Mouse (Mus musculus): ENCODE data around the gene Cacna2d1.

The Cacna2d1 gene

DNA sequence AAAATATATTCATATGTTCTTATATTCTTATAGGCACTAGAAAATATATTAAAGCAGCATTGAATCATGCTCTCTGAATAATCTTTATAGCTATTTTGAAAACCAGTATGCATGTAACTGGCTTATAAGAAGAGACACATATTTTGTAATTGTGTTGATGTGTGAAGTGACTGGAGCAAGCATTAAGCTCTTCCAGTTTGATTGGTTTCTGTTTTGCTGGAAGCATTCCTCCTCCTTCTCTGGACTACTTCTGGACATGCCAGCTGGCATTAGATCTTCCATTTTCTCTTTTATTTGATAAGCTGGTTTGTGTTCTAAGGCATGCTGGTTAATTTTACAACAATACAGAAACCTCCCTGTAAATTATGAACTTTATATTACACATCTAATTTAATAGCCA, 228.8 kb downstream of the Cacna2d1 start:
- no peak for DNase-seq (ENCODE audit: low read depth)

DNA sequence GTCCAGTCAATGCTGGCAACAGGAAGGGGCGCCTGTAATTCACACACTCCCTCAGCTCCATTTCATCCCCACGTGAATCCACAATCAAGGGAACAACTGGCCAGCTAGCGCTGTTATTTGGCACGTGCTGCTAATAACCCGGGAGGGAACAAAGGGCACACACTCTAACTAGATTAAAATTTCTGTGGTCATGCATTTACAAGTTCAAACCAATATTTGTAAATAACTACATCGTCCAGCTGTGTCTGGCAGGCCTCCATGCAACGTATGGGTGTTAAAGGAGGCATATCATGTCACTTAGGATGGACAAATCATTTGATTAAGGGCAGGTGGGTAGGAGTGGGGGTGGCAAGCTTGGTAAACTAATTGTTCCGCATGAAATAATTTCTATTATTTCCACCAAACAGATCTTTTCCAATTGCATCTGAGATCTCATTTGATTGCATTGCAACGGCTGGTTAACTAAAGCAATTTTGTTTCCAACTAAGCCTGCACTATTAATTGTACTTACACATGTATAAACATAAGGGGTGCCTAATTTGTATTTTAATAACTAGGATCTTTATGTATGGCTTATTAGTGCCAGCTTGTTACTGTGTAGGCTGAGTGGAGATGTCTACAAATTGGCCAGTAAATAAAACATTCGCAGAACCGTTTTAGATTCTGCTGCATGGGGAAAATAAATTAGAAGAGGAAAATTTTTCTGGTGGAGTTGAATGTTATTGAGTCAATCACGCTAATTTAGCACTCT, 231.8 kb downstream of the Cacna2d1 start:
- no peak for DNase-seq (ENCODE audit: low read depth)

DNA sequence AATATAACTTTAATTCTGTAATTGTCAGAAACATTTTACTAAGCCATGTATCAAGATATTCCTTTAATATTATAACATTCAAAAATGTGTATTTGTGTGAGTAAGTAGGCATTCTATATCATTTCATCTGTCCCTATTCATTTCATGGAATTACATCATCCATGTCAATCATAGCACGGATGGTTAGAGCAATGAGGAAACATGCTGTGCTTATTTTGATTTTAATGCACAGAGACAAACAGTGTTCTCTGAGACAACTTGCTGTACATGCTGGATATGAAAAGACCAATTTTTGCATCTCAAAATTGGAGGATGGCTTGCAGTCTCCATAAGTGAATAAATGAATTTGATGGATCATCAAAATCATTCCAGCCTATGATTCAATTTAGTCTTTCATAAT, 232.4 kb downstream of the Cacna2d1 start:
- no peak for DNase-seq (ENCODE audit: low read depth)

DNA sequence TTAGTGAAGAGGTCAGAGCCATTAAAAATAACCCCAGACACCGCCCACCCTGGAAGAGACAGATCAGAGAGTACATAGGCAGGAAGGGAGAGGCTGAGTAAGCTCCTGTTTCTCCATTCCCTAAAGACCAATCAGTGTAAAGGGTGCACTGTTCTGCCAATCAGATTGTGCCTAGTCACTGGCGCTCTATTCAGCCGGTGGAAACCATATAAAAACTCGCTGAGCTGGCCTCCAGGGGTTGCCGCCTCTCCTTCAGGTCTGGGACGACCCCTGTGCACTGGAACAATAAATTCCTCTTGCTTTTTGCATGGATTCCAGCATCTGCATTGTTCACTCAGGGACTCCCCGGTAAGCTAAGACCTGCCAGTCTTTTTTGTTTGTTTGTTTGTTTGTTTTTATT, 246.6 kb downstream of the Cacna2d1 start:
- DNase-seq (ENCODE audit: low read depth): no peak

- peak; percentile 9 for DNase-seq (ENCODE audit: low read depth)
Observed at GRCm38 (mm10) chr5:16184064-16184463, 249.6 kb downstream of the Cacna2d1 start.

DNA sequence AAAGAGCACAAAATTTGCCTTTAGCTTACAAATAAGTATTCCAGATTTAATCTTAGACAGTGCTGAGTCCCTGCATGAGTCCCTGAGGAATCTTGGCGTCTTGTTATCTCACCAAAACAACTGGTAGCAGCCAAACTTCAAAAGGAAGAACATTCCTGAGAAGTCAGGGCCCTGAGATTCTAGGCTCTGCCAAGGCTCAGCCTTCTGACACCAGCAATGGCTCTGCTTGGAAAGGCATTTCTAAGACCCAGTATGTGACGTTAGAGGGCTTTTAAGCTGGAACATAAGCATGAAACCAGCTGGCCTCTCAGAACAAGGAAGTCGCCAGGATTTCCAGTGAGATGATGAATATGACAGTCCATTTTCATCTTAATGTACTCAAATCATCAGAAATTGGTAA, 253.4 kb downstream of the Cacna2d1 start:
- DNase-seq (ENCODE audit: low read depth): no peak

DNA sequence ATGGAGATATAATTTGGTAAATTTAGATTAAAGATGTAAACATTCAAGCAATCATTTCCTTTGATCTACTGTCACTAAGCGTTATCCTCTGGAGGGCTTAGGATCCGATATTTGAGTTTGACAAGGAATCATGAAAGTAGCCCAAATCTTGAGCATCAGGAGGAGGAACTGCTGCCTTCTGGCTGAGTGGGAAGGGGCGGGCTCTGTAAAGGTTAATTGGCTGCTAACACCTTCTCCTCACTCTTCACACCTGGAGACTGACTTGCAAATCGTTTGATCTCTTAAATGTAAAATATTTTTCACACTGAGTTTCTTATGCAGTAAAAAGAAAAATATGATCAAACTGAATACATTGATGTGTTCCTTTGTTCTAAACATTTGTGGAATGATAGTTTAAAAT, 255.4 kb downstream of the Cacna2d1 start:
- no peak for DNase-seq (ENCODE audit: low read depth)

- no peak for DNase-seq (ENCODE audit: low read depth)
Observed at GRCm38 (mm10) chr5:16191165-16191564, 256.7 kb downstream of the Cacna2d1 start.

- DNase-seq (ENCODE audit: low read depth): peak; percentile 48
Observed at GRCm38 (mm10) chr5:16199816-16200215, 265.3 kb downstream of the Cacna2d1 start.

DNA sequence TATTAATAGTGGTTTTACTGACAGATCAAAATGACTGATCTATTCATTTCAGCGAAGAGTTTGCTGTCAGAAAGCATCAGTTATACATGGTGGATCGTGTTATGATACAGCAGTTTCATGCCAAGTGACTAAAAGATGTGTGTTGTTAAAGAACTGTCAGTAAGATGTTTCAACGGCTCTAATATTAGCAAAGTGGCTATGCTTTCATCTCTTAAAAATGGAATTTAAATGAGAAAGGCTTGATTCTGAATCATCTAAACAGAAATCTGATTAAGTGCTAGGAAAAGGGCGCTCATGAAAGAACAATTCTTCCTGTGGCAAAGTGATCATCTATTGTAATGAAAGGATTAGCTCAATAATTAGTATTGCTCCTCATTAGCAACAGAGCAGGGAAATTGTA, 287.5 kb downstream of the Cacna2d1 start:
- DNase-seq (ENCODE audit: low read depth): no peak

DNA sequence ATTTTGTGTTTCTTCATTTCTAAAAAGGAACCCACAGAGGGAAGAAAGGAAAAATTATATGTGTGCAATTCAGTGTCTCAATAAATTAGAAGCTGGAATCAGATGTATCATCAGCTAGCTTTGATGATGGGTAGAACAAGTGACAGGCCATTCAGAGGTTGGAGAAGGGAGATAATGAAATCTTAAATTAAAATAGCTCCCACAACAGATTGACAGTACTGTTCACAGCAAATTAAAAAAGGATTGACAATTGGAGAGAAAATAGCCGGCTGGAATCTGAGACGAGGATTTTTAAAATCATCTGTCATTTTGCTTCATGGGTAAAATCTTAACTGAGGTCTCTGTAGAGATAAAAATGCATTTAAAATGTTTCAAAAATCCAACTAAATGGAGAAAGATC, 290.9 kb downstream of the Cacna2d1 start:
- DNase-seq (ENCODE audit: low read depth): no peak

GRCm38 (mm10) chr5:16229384-16229783, 294.9 kb downstream of the Cacna2d1 start:
- DNase-seq (ENCODE audit: low read depth): no peak

GRCm38 (mm10) chr5:16231477-16231876, 297.0 kb downstream of the Cacna2d1 start:
- no peak for DNase-seq (ENCODE audit: low read depth)

DNA sequence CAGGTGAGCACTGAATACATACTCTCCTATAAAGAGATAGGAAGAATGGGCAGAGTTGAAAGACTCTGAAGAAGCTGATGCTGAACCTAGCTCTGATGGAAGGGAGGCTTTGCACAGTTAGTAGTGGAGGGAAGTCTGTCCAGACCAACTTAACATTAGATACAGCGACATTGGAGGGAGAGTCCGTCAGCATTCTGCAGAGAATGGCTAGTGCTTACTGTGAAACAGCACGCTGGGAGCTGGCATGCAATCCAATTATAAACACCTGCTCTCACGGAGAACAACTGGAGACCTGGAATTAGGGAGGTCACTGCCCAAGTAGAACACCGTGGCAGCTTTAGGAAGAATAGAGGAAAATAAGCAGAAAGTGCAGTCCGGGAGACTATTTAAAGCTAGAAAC, 300.4 kb downstream of the Cacna2d1 start:
- no peak for DNase-seq (ENCODE audit: low read depth)

DNA sequence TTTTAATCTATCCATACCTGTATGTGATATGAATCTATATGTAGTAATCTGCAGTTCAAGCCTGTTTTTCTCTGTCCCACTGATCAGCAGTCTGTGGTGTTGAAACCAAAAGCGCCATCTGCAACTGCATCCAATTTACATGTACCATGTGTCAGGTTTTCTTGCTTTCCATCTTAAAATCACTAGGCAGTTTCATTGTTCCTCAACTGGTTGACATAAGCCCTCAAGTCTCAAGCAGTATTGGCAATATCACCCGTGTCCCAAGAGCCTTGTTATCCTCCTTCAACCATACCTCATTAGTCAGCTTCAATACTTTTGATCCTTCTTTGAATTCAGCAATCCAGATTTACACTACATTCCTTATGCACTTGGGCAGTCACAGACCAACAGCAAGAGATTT, 301.4 kb downstream of the Cacna2d1 start:
- DNase-seq (ENCODE audit: low read depth): no peak

GRCm38 (mm10) chr5:16236608-16237007, 302.1 kb downstream of the Cacna2d1 start:
- no peak for DNase-seq (ENCODE audit: low read depth)

GRCm38 (mm10) chr5:16237972-16238371, 303.5 kb downstream of the Cacna2d1 start:
- DNase-seq (ENCODE audit: low read depth): peak; percentile 10

DNA sequence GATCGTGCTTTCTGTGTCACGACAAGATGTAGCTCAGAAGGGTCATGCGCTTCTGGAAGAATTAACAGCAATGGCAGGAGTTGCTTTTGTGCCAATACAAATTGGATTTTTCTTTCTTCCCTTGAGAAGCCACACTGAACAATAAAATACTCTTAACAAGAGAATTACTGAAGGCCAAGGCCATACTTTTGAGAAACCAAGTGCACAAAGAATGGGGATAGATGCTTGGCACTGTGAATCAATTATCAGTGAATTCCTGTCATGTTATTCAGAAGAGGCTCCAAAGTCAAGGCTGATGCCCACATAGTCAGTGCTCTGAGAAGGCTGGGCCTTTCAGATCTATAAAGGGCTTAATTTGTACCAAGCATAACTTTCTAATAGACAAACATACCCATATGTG, 305.8 kb downstream of the Cacna2d1 start:
- no peak for DNase-seq (ENCODE audit: low read depth)

DNA sequence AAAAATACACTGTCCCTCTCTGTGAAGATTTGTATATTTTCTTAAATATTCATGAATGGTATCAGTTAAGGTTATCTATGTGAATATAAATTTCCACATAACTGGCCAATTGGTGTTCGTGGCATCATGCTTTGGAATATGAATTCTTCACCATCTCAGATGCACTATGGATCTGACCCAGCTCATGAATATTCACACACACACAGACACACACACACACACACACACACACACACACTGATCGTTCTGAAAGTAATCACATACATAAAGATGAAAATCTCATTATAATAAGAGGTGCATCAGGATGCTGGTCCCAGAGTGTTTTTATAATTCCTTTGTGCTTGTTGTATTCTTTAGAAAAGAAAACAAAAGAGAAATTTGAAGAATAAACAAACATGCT, 309.1 kb downstream of the Cacna2d1 start:
- DNase-seq (ENCODE audit: low read depth): no peak

DNA sequence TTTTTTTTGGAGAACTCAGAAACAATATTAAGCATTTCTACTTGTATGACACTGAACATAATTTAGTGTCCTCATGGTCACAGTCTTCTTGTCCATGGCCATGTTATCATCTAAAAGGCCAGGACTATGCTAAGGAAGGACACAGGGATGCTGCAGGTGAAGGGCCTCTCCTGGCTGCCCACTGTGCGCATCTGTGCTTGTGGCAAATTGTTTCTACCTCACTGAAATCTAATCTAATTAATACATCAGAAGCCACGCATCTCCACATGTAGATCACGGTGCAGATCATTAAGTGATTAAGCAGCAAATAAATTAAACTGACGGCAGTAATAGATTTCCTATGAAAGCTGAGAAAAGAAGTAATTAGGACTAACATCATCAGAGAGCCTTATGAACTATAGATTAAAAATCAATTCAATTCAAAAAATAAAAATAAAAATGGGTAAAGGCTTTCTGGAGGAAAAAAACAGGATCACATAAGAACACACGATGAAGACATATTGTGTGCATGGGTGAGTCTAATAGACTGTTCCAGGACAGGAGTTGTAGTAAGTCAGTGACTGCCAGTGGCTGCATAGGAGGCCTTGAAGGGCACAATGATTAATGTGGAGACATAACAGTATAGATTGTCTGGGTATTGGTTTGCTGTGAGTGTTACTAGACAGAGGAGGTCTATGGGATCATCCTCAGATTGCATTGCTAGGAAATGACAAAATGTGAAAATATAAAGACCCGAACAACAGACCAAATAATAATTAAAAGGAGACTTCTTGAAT, 318.4 kb downstream of the Cacna2d1 start:
- no peak for DNase-seq (ENCODE audit: low read depth)

DNA sequence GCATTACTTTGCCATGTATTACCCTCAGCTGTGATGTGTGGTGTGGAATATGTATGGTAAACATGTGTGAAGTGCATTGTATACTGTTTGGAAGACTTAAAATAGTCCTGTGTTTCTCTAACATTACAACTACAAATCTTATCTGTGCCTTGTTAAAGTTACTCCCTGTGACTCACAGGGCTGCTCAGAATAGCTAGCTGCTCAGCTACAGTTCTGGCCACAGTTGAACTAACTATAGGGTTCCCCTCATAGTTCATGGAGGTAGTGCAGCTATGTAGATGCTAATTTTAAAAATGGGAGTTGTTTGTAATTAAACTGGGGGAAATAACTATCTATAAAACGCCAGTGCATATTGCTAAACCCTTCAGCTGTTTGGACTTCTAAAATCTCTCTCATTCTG, 319.3 kb downstream of the Cacna2d1 start:
- DNase-seq (ENCODE audit: low read depth): no peak

GRCm38 (mm10) chr5:16265385-16265784, 330.9 kb downstream of the Cacna2d1 start:
- DNase-seq (ENCODE audit: low read depth): no peak

DNA sequence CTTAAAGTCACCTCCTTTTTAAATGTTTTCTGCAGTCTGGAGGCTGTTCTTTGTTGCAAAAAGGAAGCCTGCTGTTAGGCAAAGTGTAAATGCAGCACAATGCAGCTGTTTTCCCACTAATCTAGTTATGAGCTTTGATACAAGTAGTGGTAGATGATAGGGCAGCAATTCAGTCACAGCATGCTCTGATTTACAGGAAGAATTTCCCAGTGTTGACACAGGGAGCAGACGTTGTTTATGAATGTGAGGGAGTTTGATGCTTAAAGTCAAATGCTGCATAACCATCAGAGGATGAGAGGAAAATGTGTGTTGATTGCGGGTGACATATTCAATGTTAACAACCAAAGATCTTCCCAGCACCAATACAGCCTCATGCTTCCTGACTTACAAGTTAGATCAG, 342.6 kb downstream of the Cacna2d1 start:
- DNase-seq (ENCODE audit: low read depth): no peak

- DNase-seq (ENCODE audit: low read depth): no peak
Observed at GRCm38 (mm10) chr5:16281229-16281628, 346.7 kb downstream of the Cacna2d1 start.
